Mouse (Mus musculus): ENCODE measurements at regions not wholly inside any gene's neighbourhood (a gene's known extent, or its start where the extent isn't known, plus 50 kb on each side); places are given as distances from the start of the nearest gene placed in this dataset.

DNA sequence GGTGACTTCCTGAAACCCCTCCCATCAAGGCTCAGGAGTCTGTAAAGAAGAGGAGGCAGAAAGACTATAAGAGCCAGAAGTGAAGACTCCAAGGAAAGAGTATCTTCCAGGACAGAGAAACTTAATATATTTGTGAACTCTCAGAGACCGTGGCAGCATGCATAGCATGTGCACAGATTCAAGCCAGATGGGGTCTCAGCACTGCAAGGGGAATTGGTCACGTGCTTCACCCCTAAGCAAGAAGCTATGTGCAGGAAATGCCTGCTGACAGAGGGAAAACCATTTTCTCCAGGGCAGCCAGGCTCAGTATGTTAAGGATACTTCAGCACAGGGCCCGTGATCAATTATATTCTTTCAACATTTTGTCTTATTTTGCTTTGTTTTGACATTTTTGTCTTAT lies 368.0 kb downstream of the Sec23a start:
- Histone ChIP-seq H3K36me3 (ENCODE audit: control insufficient read depth, insufficient read depth, low read length) (no peaks in the 10 kb centered on the region), H3K9me3 (ENCODE audit: control insufficient read depth, low read length) (no peaks in the 10 kb centered on the region), H3K27me3 (ENCODE audit: control insufficient read depth, insufficient read depth, low read length) (no peaks in the 10 kb centered on the region), H3K4me1 (replicated peaks; ENCODE audit: control insufficient read depth, insufficient read depth) (no peaks in the 10 kb centered on the region), H3K27ac (replicated peaks) (no peak overlapping the region), H3K4me2 (replicated peaks; ENCODE audit: low read depth) (no peak overlapping the region), H3K4me3 (ENCODE audit: low read depth, low read length) (no peak overlapping the region), H3K9ac (ENCODE audit: low read length) (no peak overlapping the region)
- no peak for TF ChIP-seq CTCF (IDR thresholded peaks at IDR 0.05; ENCODE audit: low read depth)
- no peak for TF ChIP-seq EP300 (optimal IDR thresholded peaks at IDR 0.05)
- 69% methylated on average over 3 of the region's 3 CpGs for WGBS
- DNase-seq (ENCODE audit: low spot score) = no peak
- ATAC-seq (ENCODE audit: low FRiP score, low TSS enrichment) = no peak

DNA sequence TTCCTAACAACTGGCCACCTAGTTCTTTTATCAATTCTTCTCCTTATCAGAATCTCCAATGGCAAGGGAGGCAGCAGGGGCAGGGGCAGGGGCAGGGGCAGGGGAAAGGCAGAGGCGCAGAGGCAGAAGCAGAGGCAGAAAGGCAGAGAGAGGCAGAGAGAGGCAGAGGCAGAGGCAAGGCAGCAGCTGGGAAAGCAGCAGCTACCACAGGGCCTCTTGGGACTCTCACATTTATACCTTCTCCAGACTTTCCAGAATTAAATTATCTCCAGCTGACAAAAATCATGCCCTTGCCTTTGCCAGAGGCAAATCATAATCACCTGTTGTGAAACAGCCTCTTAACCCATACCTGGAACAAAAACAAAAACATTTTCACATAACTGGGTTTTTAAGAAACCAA lies 370.4 kb upstream of the Clec14a start:
- no peak for ATAC-seq (ENCODE audit: low FRiP score, low TSS enrichment)
- WGBS = 69% methylated on average over 1 of the region's 1 CpGs
- no peak overlapping the region for H3K4me3 ChIP-seq (ENCODE audit: low read depth, low read length)

GRCm38 (mm10) chr12:58638260-58638659 lies 369.2 kb upstream of the Clec14a start:
- WGBS = 61% methylated on average over 3 of the region's 3 CpGs
- Histone ChIP-seq H3K27ac (replicated peaks) (no peak overlapping the region), H3K4me2 (replicated peaks; ENCODE audit: low read depth) (no peak overlapping the region), H3K27me3 (ENCODE audit: control insufficient read depth, insufficient read depth, low read length) (no peaks in the 10 kb centered on the region), H3K9ac (ENCODE audit: low read length) (no peak overlapping the region), H3K9me3 (ENCODE audit: control insufficient read depth, low read length) (no peaks in the 10 kb centered on the region), H3K36me3 (ENCODE audit: control insufficient read depth, insufficient read depth, low read length) (no peaks in the 10 kb centered on the region), H3K4me3 (ENCODE audit: low read depth, low read length) (no peak overlapping the region), H3K4me1 (replicated peaks; ENCODE audit: control insufficient read depth, insufficient read depth) (no peaks in the 10 kb centered on the region)
- ATAC-seq (ENCODE audit: low FRiP score, low TSS enrichment) (no peak), DNase-seq (ENCODE audit: low spot score) (no peak)
- peak; percentile 65 for TF ChIP-seq CTCF (IDR thresholded peaks at IDR 0.05; ENCODE audit: low read depth)
- TF ChIP-seq EP300 (optimal IDR thresholded peaks at IDR 0.05) = no peak

More for the DNA sequence above, 370.4 kb upstream of the Clec14a start:
- no peaks in the 10 kb centered on the region for H3K9me3 ChIP-seq (ENCODE audit: control insufficient read depth, low read length)
- TF ChIP-seq CTCF (IDR thresholded peaks at IDR 0.05; ENCODE audit: low read depth) = no peak
- TF ChIP-seq EP300 (optimal IDR thresholded peaks at IDR 0.05) = no peak
- H3K36me3 ChIP-seq (ENCODE audit: control insufficient read depth, insufficient read depth, low read length) = no peaks in the 10 kb centered on the region
- no peak for DNase-seq (ENCODE audit: low spot score)
- H3K4me1 ChIP-seq (replicated peaks; ENCODE audit: control insufficient read depth, insufficient read depth) = no peaks in the 10 kb centered on the region
- H3K27me3 ChIP-seq (ENCODE audit: control insufficient read depth, insufficient read depth, low read length) = no peaks in the 10 kb centered on the region
- no peak overlapping the region for H3K9ac ChIP-seq (ENCODE audit: low read length)
- H3K4me2 ChIP-seq (replicated peaks; ENCODE audit: low read depth) = no peak overlapping the region
- no peak overlapping the region for H3K27ac ChIP-seq (replicated peaks)

- WGBS = 90% methylated on average over 3 of the region's 3 CpGs
- no peak overlapping the region for H3K4me2 ChIP-seq (replicated peaks; ENCODE audit: low read depth)
- no peak overlapping the region for H3K4me3 ChIP-seq (ENCODE audit: low read depth, low read length)
- H3K9me3 ChIP-seq (ENCODE audit: control insufficient read depth, low read length) = no peaks in the 10 kb centered on the region
- H3K9ac ChIP-seq (ENCODE audit: low read length) = no peak overlapping the region
- TF ChIP-seq CTCF (IDR thresholded peaks at IDR 0.05; ENCODE audit: low read depth) = no peak
- no peak for TF ChIP-seq EP300 (optimal IDR thresholded peaks at IDR 0.05)
- ATAC-seq (ENCODE audit: low FRiP score, low TSS enrichment) = no peak
- no peaks in the 10 kb centered on the region for H3K36me3 ChIP-seq (ENCODE audit: control insufficient read depth, insufficient read depth, low read length)
- H3K27ac ChIP-seq (replicated peaks) = no peak overlapping the region
- H3K27me3 ChIP-seq (ENCODE audit: control insufficient read depth, insufficient read depth, low read length) = no peaks in the 10 kb centered on the region
- DNase-seq (ENCODE audit: low spot score) = no peak
- H3K4me1 ChIP-seq (replicated peaks; ENCODE audit: control insufficient read depth, insufficient read depth) = no peaks in the 10 kb centered on the region
These were observed 363.4 kb upstream of the Clec14a start for GRCm38 (mm10) chr12:58632529-58632928.

DNA sequence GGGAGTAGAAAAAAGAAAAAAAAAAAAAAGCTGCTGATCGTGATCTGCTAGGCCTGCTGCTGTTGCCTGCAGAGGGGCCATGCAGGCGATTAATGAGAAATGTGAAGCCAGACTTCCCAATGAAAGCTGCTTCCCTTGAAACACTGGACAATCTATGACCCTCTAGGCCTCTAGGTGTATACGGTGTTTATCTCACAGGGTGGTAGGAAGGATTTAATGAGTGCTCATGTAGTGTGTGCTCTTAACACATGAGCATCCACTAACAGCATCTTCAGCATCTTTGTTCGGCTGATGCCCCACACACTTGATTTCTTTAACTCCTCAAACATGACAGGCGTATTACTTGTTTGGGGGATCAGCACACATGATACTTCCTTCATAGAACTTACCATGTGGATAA lies 359.7 kb upstream of the Clec14a start:
- DNase-seq (ENCODE audit: low spot score) (no peak), ATAC-seq (ENCODE audit: low FRiP score, low TSS enrichment) (no peak)
- H3K9ac ChIP-seq (ENCODE audit: low read length) = no peak overlapping the region
- no peak overlapping the region for H3K4me3 ChIP-seq (ENCODE audit: low read depth, low read length)
- TF ChIP-seq CTCF (IDR thresholded peaks at IDR 0.05; ENCODE audit: low read depth) (no peak), EP300 (optimal IDR thresholded peaks at IDR 0.05) (no peak)
- no peaks in the 10 kb centered on the region for H3K9me3 ChIP-seq (ENCODE audit: control insufficient read depth, low read length)
- H3K4me2 ChIP-seq (replicated peaks; ENCODE audit: low read depth) = no peak overlapping the region
- H3K27ac ChIP-seq (replicated peaks) = no peak overlapping the region
- no peaks in the 10 kb centered on the region for H3K4me1 ChIP-seq (replicated peaks; ENCODE audit: control insufficient read depth, insufficient read depth)
- H3K36me3 ChIP-seq (ENCODE audit: control insufficient read depth, insufficient read depth, low read length) = no peaks in the 10 kb centered on the region
- 69% methylated on average over 5 of the region's 5 CpGs for WGBS
- H3K27me3 ChIP-seq (ENCODE audit: control insufficient read depth, insufficient read depth, low read length) = no peaks in the 10 kb centered on the region

DNA sequence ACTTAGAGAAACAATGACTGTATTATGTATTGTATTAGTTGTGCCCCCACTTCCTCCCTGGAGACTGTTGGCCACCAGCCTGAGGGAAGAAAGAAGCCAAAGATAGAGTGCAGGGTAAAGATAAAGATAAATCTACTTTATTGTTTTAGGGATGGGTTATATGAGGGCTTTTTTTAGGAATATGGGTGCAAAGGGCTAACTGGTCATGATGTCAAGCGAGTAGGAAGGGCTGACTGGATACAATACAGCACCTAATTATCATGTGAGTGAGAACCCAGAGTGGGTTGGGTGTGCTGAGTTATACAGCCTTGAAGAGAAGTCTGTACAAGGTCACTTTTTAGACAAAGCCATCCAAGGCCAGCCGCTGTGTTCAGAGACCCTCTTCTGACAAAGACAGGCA lies 356.1 kb upstream of the Clec14a start:
- Histone ChIP-seq H3K27ac (replicated peaks) (no peak overlapping the region), H3K9me3 (ENCODE audit: control insufficient read depth, low read length) (no peaks in the 10 kb centered on the region), H3K4me3 (ENCODE audit: low read depth, low read length) (no peak overlapping the region), H3K27me3 (ENCODE audit: control insufficient read depth, insufficient read depth, low read length) (no peaks in the 10 kb centered on the region), H3K4me2 (replicated peaks; ENCODE audit: low read depth) (no peak overlapping the region), H3K9ac (ENCODE audit: low read length) (no peak overlapping the region), H3K4me1 (replicated peaks; ENCODE audit: control insufficient read depth, insufficient read depth) (no peaks in the 10 kb centered on the region), H3K36me3 (ENCODE audit: control insufficient read depth, insufficient read depth, low read length) (no peaks in the 10 kb centered on the region)
- DNase-seq (ENCODE audit: low spot score) (no peak), ATAC-seq (ENCODE audit: low FRiP score, low TSS enrichment) (no peak)
- TF ChIP-seq EP300 (optimal IDR thresholded peaks at IDR 0.05) (no peak), CTCF (IDR thresholded peaks at IDR 0.05; ENCODE audit: low read depth) (no peak)
- WGBS = 83% methylated on average over 2 of the region's 2 CpGs
